Mouse (Mus musculus): Measurements from ENCODE around the gene Gstp2. TPM values are rescaled to one million over a fixed set of nuclear protein-coding genes. Genes with fewer than 3 reads are reported as not detected.

Gstp2 gene
- total RNA-seq, 2 experiments from 2014 or later: 39.5 to 52.8 TPM

GRCm38 (mm10) chr19:4018743-4019583 is 26.9 kb downstream of the Gstp2 start:
- intact Hi-C loops (cut with DNase I): loop anchor here (1.0 to 5.0 kb wide), 3 partner anchors 29 to 208 kb away; partner anchors contain the start of gene Gpr152
- peak; percentile 91 for TF ChIP-seq CTCF (IDR thresholded peaks at IDR 0.05)
- no peak overlapping the region for H3K4me3 ChIP-seq
- DNase-seq (ENCODE audit: extremely low spot score in 1 of 2, low spot score in 2 of 2): peak; percentile 68 to 75
- peak overlapping the region; percentile 53; the same call in 1 of the 2 replicates for H3K27ac ChIP-seq

- no peak overlapping the region for H3K4me3 ChIP-seq
- DNase-seq (ENCODE audit: extremely low spot score in 1 of 2, low spot score in 2 of 2): no peak
- TF ChIP-seq CTCF (IDR thresholded peaks at IDR 0.05): no peak
- intact Hi-C loops (cut with DNase I): loop anchor here (5.0 kb wide), 2 partner anchors 119 to 209 kb away; partner anchors contain the start of gene Gpr152
- H3K27ac ChIP-seq: no peak overlapping the region
Observed at GRCm38 (mm10) chr19:4017921-4018587, 27.8 kb downstream of the Gstp2 start.

GRCm38 (mm10) chr19:4015635-4016034 is 30.2 kb downstream of the Gstp2 start:
- DNase-seq (ENCODE audit: extremely low spot score in 1 of 2, low spot score in 2 of 2): no peak
- TF ChIP-seq CTCF (IDR thresholded peaks at IDR 0.05): no peak
- H3K27ac ChIP-seq: no peak overlapping the region
- intact Hi-C loops (cut with DNase I): loop anchor here (5.0 kb wide), 2 partner anchors 122 to 212 kb away; partner anchors contain the start of gene Gpr152
- no peak overlapping the region for H3K4me3 ChIP-seq

- intact Hi-C loops (cut with DNase I): loop anchor here (5.0 kb wide), 2 partner anchors 122 to 212 kb away; partner anchors contain the start of gene Gpr152
- TF ChIP-seq CTCF (IDR thresholded peaks at IDR 0.05): no peak
- DNase-seq (ENCODE audit: extremely low spot score in 1 of 2, low spot score in 2 of 2): no peak
- no peak overlapping the region for H3K4me3 ChIP-seq
- H3K27ac ChIP-seq: no peak overlapping the region
Observed at GRCm38 (mm10) chr19:4014802-4015201, 31.0 kb downstream of the Gstp2 start.

- no peak for TF ChIP-seq CTCF (IDR thresholded peaks at IDR 0.05)
- no peak overlapping the region for H3K27ac ChIP-seq
- peak overlapping the region; percentile 23; the same call in 1 of the 2 replicates for H3K4me3 ChIP-seq
Observed at GRCm38 (mm10) chr19:4013066-4013465, 32.8 kb downstream of the Gstp2 start.

GRCm38 (mm10) chr19:4012432-4013022 is 33.3 kb downstream of the Gstp2 start, which contains the start of gene Ndufv1:
Gene Ndufv1 (minus strand): TSS chr19:4012806.
- peak within 1 kb of the TSS; percentile 77 for H3K27ac ChIP-seq
- TF ChIP-seq CTCF (IDR thresholded peaks at IDR 0.05): peak; percentile 84
- intact Hi-C loops (cut with DNase I): loop anchor here (1.0 to 2.0 kb wide), 2 partner anchors 12 to 66 kb away; partner anchors contain the start of genes Gm49405 and Nudt8
- peak; percentile 94 to 97 for DNase-seq (ENCODE audit: extremely low spot score in 1 of 2, low spot score in 2 of 2)
- H3K4me3 ChIP-seq: peak within 1 kb of the TSS; percentile 61

More at GRCm38 (mm10) chr19:4013066-4013465, 32.8 kb downstream of the Gstp2 start:
- intact Hi-C loops (cut with DNase I): loop anchor here (2.0 kb wide), 1 partner anchor 66 kb away; no protein-coding TSS in a partner anchor
- no peak for DNase-seq (ENCODE audit: extremely low spot score in 1 of 2, low spot score in 2 of 2)

GRCm38 (mm10) chr19:4011086-4011485 is 34.7 kb downstream of the Gstp2 start:
- no peak overlapping the region; the same call in 1 of the 2 replicates for H3K4me3 ChIP-seq
- intact Hi-C loops (cut with DNase I): no loop called here
- TF ChIP-seq CTCF (IDR thresholded peaks at IDR 0.05): no peak
- no peak overlapping the region for H3K27ac ChIP-seq
- no peak for DNase-seq (ENCODE audit: extremely low spot score in 1 of 2, low spot score in 2 of 2)

GRCm38 (mm10) chr19:4005971-4006370 is 39.9 kb downstream of the Gstp2 start:
- intact Hi-C loops (cut with DNase I): no loop called here
- TF ChIP-seq CTCF (IDR thresholded peaks at IDR 0.05): no peak
- Histone ChIP-seq H3K27ac (no peak overlapping the region), H3K4me3 (no peak overlapping the region)
- no peak for DNase-seq (ENCODE audit: extremely low spot score in 1 of 2, low spot score in 2 of 2)

- TF ChIP-seq CTCF (IDR thresholded peaks at IDR 0.05): no peak
- no peak for DNase-seq (ENCODE audit: extremely low spot score in 1 of 2, low spot score in 2 of 2)
- H3K27ac ChIP-seq: no peak overlapping the region
- H3K4me3 ChIP-seq: no peak overlapping the region
- intact Hi-C loops (cut with DNase I): no loop called here
Observed at GRCm38 (mm10) chr19:4005091-4005490, 40.7 kb downstream of the Gstp2 start.

- H3K4me3 ChIP-seq: no peak overlapping the region
- DNase-seq (ENCODE audit: extremely low spot score in 1 of 2, low spot score in 2 of 2): no peak
- H3K27ac ChIP-seq: no peak overlapping the region
- TF ChIP-seq CTCF (IDR thresholded peaks at IDR 0.05): no peak
- intact Hi-C loops (cut with DNase I): no loop called here
Observed at GRCm38 (mm10) chr19:4004331-4004730, 41.5 kb downstream of the Gstp2 start.

- H3K27ac ChIP-seq: no peak overlapping the region
- DNase-seq (ENCODE audit: extremely low spot score in 1 of 2, low spot score in 2 of 2): no peak
- TF ChIP-seq CTCF (IDR thresholded peaks at IDR 0.05): no peak
- intact Hi-C loops (cut with DNase I): no loop called here
- H3K4me3 ChIP-seq: no peak overlapping the region
Observed at GRCm38 (mm10) chr19:4003641-4004040, 42.2 kb downstream of the Gstp2 start.

All from left cerebral cortex, adult 2 months (tissue).